7 mouse cellular contexts compared by ENCODE assay signal in genomic region chr7:80140815-80141214, GRCm38 (mm10). TPM values are rescaled to one million over a fixed set of nuclear protein-coding genes. Genes with fewer than 3 reads are reported as not detected.
DNase-seq lines count a peak whose midpoint lies in the region; ATAC-seq lines count a peak whose summit lies in the region.

No protein-coding gene starts in this region.

- no peak overlapping the region for H3K4me3 ChIP-seq in midbrain, embryonic 14.5 days (replicated peaks; ENCODE audit: low read depth, low read length)

- no peaks in the 10 kb centered on the region for H3K36me3 ChIP-seq in midbrain, embryonic 14.5 days (ENCODE audit: control insufficient read depth, insufficient read depth, low read length)

- no peak overlapping the region for H3K4me2 ChIP-seq in midbrain, embryonic 14.5 days (ENCODE audit: low read length)

- no peak overlapping the region for H3K27ac ChIP-seq in midbrain, embryonic 14.5 days (replicated peaks; ENCODE audit: low read depth, low read length)

- H3K27me3 ChIP-seq in midbrain, embryonic 14.5 days (ENCODE audit: control insufficient read depth, insufficient read depth, low read length): no peaks in the 10 kb centered on the region

- peak; percentile 76 to 91 for DNase-seq in adrenal gland, adult (ENCODE audit: inconsistent age in 2 of 2, low spot score in 1 of 2)
- peak; percentile 67 to 68 for DNase-seq in cerebellum, postnatal 36 days
- peak; percentile 58 for DNase-seq in gastrocnemius, adult 18-20 months (ENCODE audit: low spot score)
- peak; percentile 81 for DNase-seq in left cerebral cortex, postnatal 4 days
- peak; percentile 90 for DNase-seq in midbrain, embryonic 14.5 days
- DNase-seq in spleen, adult 18-20 months: peak; percentile 70 to 82

- H3K4me1 ChIP-seq in midbrain, embryonic 14.5 days (ENCODE audit: control insufficient read depth, insufficient read depth, low read length): no peaks in the 10 kb centered on the region

- peak; percentile 76 for ATAC-seq in inflammation-experienced regulatory T-cells, adult 6 months
- peak; percentile 62; the same call in 1 of the 2 replicates for ATAC-seq in midbrain, embryonic 14.5 days (ENCODE audit: low FRiP score, low TSS enrichment)

- 17% methylated on average over 9 of the region's 9 CpGs for WGBS in midbrain, embryonic 14.5 days

- H3K9me3 ChIP-seq in midbrain, embryonic 14.5 days (ENCODE audit: control insufficient read depth, low read length): no peaks in the 10 kb centered on the region

- no peak overlapping the region for H3K9ac ChIP-seq in midbrain, embryonic 14.5 days (replicated peaks; ENCODE audit: low read length)

- intact Hi-C loops in left cerebral cortex, postnatal 4 days (cut with DNase I): loop anchor here (5.0 to 10.0 kb wide), 2 partner anchors 54 to 76 kb away; no protein-coding TSS in a partner anchor

RNA-seq across cellular contexts. Expression of gene Idh2, which starts 25.6 kb away (rescaled TPM):
- total RNA-seq in gastrocnemius, adult 18-20 months (2021): 100 to 1,000 TPM; 317 to 516 TPM
- 10 to 100 TPM; 13.5 to 28.7 (median 20.3) TPM for polyA plus RNA-seq in inflammation-experienced regulatory T-cells, adult 6 months (2017; shearing (Covaris generic))
- 10 to 100 TPM; 66.4 to 74.7 TPM for total RNA-seq in left cerebral cortex, postnatal 4 days (2021)
- 203 and 232 TPM in 2 replicates for polyA plus RNA-seq in midbrain, embryonic 14.5 days (2014; fragmentation: Nextera tagmentation; extraction: Ambion mirVana)

RNA-seq across cellular contexts. Expression of gene Sema4b, which starts 45.8 kb away (rescaled TPM):
- total RNA-seq in gastrocnemius, adult 18-20 months (2021): 1 to 10 TPM; 1.2 to 1.7 TPM
- polyA plus RNA-seq in inflammation-experienced regulatory T-cells, adult 6 months (2017; shearing (Covaris generic)): 10 to 100 TPM; 17.4 to 22.3 (median 18.0) TPM
- total RNA-seq in left cerebral cortex, postnatal 4 days (2021): 10 to 100 TPM; 31.4 to 33.9 TPM
- polyA plus RNA-seq in midbrain, embryonic 14.5 days (2014; fragmentation: Nextera tagmentation; extraction: Ambion mirVana): 19.8 and 21.9 TPM in 2 replicates

Comparison
In these comparisons a context has a peak if more than half of its experiments do, and no peak if none do; other contexts are left out.
1. RNA of gene Idh2, which starts 25.6 kb away (total RNA-seq): 317 to 516 TPM in gastrocnemius, adult 18-20 months; 66.4 to 74.7 TPM in left cerebral cortex, postnatal 4 days; every median in the first group is over 4 times any median in the second.
2. RNA of gene Sema4b, which starts 45.8 kb away (total RNA-seq): 31.4 to 33.9 TPM in left cerebral cortex, postnatal 4 days; 1.2 to 1.7 TPM in gastrocnemius, adult 18-20 months; every median in the first group is over 10 times any median in the second.
3. Peak in every context shown above with its lines, with median percentiles within 50 percentile points of each other: DNase-seq.